Mouse (Mus musculus): ENCODE results near the gene Mtr. TPM values are rescaled to one million over a fixed set of nuclear protein-coding genes. Genes with fewer than 3 reads are reported as not detected.
"Not testable (repeated sequence)": the region's sequence is repeated elsewhere in the genome, so short reads cannot be mapped to it uniquely, and the experiment has no call there.

Mtr gene
- total RNA-seq, 2 experiments from 2014 or later = 20.0 to 20.3 TPM

DNA sequence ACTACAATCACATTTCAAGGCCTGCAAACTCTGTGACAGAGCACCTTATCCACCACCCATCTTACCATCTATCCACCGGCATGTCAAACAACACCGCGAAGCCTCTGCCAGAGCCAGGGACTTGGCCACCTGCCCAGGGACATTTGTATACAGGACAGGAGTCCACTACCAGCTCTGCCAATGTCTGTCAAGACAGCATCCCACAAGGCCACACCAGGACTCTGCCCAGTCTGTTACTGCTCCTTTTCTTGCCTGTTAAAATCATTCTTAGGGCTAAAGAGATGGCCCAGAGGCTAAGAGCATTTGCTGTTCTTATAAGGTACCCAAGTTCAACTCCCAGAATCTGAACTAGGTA is 97.8 kb downstream of the Mtr start:
- DNase-seq = peak; percentile 90 to 91

DNA sequence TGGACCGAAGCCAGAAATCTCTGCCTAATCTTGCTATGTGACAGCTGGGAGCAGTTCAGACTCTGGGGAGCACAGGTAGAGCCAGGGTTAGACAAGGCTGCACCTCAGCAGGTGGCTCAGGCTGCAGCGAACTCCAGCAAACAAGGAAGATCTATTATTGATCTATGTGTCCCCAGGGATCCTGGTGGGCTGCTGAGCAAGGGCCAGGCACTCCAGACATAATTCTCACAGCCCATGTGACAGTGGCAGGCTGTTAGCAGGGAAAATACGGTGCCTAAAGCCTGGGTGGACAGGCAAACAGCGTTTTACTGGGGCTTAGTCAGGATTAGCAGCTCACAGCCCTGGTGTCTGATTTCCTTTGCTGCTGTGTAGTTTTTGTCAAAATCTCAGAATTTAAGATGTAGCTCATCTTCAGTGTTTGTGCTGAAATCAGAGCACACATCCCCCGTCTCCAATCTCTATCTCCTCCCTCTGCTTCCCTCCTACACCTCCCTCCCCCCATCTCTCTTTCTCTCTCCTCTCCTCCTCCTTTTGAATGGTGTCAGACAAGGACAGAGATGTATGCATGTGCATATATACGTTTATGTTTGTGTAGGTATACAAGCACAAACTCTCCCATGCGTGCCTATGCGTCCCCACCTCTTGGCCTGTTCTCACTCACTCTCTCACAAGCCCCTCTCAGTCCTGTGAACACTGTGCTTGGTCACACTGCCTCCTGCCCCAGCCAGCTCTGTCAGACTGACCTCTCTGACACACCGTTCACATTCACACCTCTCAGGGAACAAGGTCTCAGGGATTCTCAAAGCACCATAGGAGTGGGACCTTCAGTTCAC is 98.4 kb downstream of the Mtr start:
- peak in 1 of 2 experiments; percentile 4 for DNase-seq

- no peak for DNase-seq
Measured at GRCm38 (mm10) chr13:12153922-12154321, 104.0 kb downstream of the Mtr start.

GRCm38 (mm10) chr13:12146918-12147507 is 110.9 kb downstream of the Mtr start:
- DNase-seq = no peak

- no peak for DNase-seq
Measured at GRCm38 (mm10) chr13:12146402-12146801, 111.5 kb downstream of the Mtr start.

- no peak for DNase-seq
Measured at GRCm38 (mm10) chr13:12143347-12143746, 114.6 kb downstream of the Mtr start.

DNA sequence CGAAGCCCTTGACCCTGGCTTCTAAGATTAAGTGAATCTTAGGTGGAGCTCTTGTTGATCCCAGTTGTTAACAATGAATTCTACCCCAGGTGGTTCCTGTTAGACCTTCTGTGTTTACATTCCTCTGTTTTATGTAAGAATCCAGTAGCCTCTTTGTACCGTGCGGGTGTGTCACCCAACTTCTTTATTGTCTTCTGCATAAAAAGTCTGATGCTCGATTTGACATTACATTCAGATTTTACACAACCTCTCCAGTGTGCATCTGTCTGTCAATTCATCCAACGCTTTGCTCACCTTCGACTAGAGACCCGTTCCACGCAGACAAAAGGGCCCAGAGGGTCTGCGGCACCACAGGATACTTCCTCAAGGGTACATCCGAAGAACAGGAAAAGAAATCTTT is 121.5 kb downstream of the Mtr start:
- DNase-seq = not testable (repeated sequence)

GRCm38 (mm10) chr13:12133549-12133948 is 124.4 kb downstream of the Mtr start:
- DNase-seq = peak in 1 of 2 experiments; percentile 3

Other genes starting within 250 kb of the Mtr start
- 10 to 100 TPM in 1 of 2 experiments, 1 to 10 TPM in 1; 8.5 to 21.8 TPM for gene Ryr2, start 151.2 kb downstream of the Mtr start, total RNA-seq (2021)
- gene Actn2, start 82.6 kb upstream of the Mtr start, total RNA-seq (2021) = under 1 TPM; 0.10 to 0.59 TPM
- 10 to 100 TPM; 33.4 to 50.1 TPM for gene Heatr1, start 136.9 kb upstream of the Mtr start, total RNA-seq (2021)
- 10 to 100 TPM; 82.0 to 87.1 TPM for gene Lgals8, start 206.8 kb upstream of the Mtr start, total RNA-seq (2021)

Measured in adrenal gland, postnatal 36 days (tissue).